Mouse (Mus musculus) megakaryocyte-erythroid progenitor cell, adult 5-6 weeks (primary cell): Measurements from ENCODE around the gene Ccdc3. TPM values are rescaled to one million over a fixed set of nuclear protein-coding genes. Genes with fewer than 3 reads are reported as not detected.

ENCODE experiments used
- total RNA-seq, 2 experiments: library from RNA; stranded (forward) in 1 of 2; stranded (reverse) in 1 of 2; fragments of 200-1000, 215-1000 nt in 1 of 2; fragments of >200 nt in 1 of 2; fragmentation: Nextera tagmentation in 1 of 2; gene quantifications; 2 replicates each; pipeline ENCODE4 v1.2.3; 2014 to 2017

Gene Ccdc3
- total RNA-seq, 2 experiments from 2014 or later, result not detected

Other genes starting within 250 kb of the Ccdc3 start
- 19.3 and 20.2 TPM in 2 replicates for gene Phyh, start 218.8 kb upstream of the Ccdc3 start, total RNA-seq (2014; fragmentation: Nextera tagmentation)
- gene Phyh, start 218.8 kb upstream of the Ccdc3 start, total RNA-seq (2017), result 7.8 and 8.6 TPM in 2 replicates
- not detected in 2 replicates for gene Ucma, start 161.7 kb upstream of the Ccdc3 start, total RNA-seq (2014; fragmentation: Nextera tagmentation)
- not detected in 2 replicates for gene Ucma, start 161.7 kb upstream of the Ccdc3 start, total RNA-seq (2017)
- 121 and 141 TPM in 2 replicates for gene Mcm10, start 125.0 kb upstream of the Ccdc3 start, total RNA-seq (2014; fragmentation: Nextera tagmentation)
- gene Mcm10, start 125.0 kb upstream of the Ccdc3 start, total RNA-seq (2017), result 92.5 and 121 TPM in 2 replicates
- gene Optn, start 73.7 kb upstream of the Ccdc3 start, total RNA-seq (2014; fragmentation: Nextera tagmentation), result 89.0 and 116 TPM in 2 replicates
- 193 and 249 TPM in 2 replicates for gene Optn, start 73.7 kb upstream of the Ccdc3 start, total RNA-seq (2017)